Mouse (Mus musculus) G1E (cell line): ENCODE measurements around the gene Fam155a. TPM values are rescaled to one million over a fixed set of nuclear protein-coding genes. Genes with fewer than 3 reads are reported as not detected.

Source experiments
- ATAC-seq: 2 replicates; pipeline ENCODE4 v1.8.0; 2016; ENCODE audit warnings: mild to moderate bottlenecking; ENCODE audit not compliant: insufficient number of reproducible peaks, poor library complexity, low FRiP score, severe bottlenecking; ENCODE audit errors: extremely low read depth
- DNase-seq: peaks from one replicate; pipeline ENCODE4 v3.0.0; 2012; ENCODE audit warnings: low spot score
- H3K27me3 ChIP-seq: 2 replicates; pipeline ENCODE4 v1.6.1; 2012; ENCODE audit warnings: mild to moderate bottlenecking, low read length, inconsistent platforms; ENCODE audit not compliant: insufficient read depth
- H3K36me3 ChIP-seq: replicated peaks from 2 replicates; pipeline ENCODE3; 2012; ENCODE audit warnings: mild to moderate bottlenecking, inconsistent platforms
- H3K4me1 ChIP-seq: 2 replicates; pipeline ENCODE4 v1.6.1; 2012; ENCODE audit warnings: low read depth, low read length, inconsistent platforms, mixed read lengths; ENCODE audit not compliant: insufficient read depth
- H3K4me3 ChIP-seq: 2 replicates; pipeline ENCODE4 v1.5.1; 2012; ENCODE audit warnings: low read depth, mild to moderate bottlenecking, inconsistent platforms, low read length, moderate library complexity, mixed read lengths
- H3K9me3 ChIP-seq: replicated peaks from 2 replicates; pipeline ENCODE4 v1.6.1; 2012; ENCODE audit warnings: inconsistent platforms
- CTCF ChIP-seq: IDR thresholded peaks from 2 replicates; pipeline ENCODE4 v1.5.1; 2012; ENCODE audit warnings: low read depth, low read length, inconsistent platforms, mixed read lengths
- GATA1 ChIP-seq: IDR thresholded peaks from 2 replicates; pipeline ENCODE4 v1.6.1; 2012; ENCODE audit warnings: borderline replicate concordance, low read length, inconsistent platforms, mixed read lengths
- GATA2 ChIP-seq: IDR thresholded peaks from 2 replicates; pipeline ENCODE4 v1.6.1; 2012; ENCODE audit warnings: low read depth, low read length, inconsistent platforms, borderline replicate concordance
- POLR2AphosphoS5 ChIP-seq: IDR thresholded peaks from 2 replicates; pipeline ENCODE4 v1.6.1; 2012; ENCODE audit warnings: low read depth, low read length, inconsistent platforms; ENCODE audit not compliant: insufficient replicate concordance
- TAL1 ChIP-seq: conservative IDR thresholded peaks from 2 replicates; pipeline ENCODE4 v1.6.1; 2012; ENCODE audit warnings: low read depth, low read length, inconsistent platforms, mixed read lengths
- polyA plus RNA-seq: library from polyadenylated mRNA; stranded (reverse); fragments of >175 nt; gene quantifications from 2 replicates; pipeline ENCODE4 v1.2.3, GENCODE M21; 2012
- total RNA-seq, 2 experiments: library from RNA; stranded (forward) in 1 of 2; stranded (reverse) in 1 of 2; fragments of 200-1000 nt in 1 of 2; fragments of >200 nt in 1 of 2; fragmentation: Nextera tagmentation in 1 of 2; gene quantifications; 2 replicates each; pipeline ENCODE4 v1.2.3; 2014 to 2017

Gene Fam155a
- total and polyA plus RNA-seq, 3 experiments: 0.27 TPM; not detected in 2

DNA sequence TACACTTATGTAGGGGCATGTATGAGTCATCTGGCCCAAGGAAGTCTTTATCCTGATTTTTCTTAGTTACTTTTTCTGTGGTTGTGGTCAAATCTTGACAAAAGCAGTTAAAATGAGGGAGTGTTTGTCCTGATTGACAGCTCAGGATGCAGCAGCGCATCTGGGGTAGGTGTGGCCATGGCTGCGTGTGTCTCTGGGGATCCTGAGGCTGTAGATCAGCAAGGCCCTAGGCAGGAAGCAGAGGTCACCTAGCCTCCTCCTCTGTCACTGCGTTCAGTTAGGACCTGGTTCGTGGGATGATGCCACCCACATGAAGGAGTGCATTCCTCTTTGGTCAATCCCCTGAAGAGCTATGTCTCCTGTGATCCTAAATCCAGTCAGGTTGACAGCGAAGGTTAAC lies 362.5 kb downstream of the Fam155a start:
- ATAC-seq: no peak

DNA sequence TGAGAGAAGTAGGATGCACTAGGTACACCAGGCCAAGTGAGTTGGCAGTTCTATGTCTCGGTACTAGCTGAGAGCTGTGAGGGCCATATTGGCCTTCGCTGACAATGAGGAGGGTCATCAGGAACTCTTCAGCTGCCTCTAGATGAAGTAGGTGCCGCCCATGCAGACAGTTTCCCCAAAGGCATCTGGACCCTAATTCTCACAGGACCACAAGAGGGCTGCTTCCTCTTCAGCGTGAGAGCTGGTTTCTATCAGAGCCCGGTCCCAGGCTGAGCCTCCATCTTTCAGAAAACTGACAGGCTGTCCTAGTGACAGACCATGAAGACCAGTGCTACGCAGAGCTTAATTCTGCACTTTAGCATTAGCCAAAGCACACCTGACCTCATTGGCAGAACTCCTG lies 364.8 kb downstream of the Fam155a start:
- H3K4me1 ChIP-seq: peaks cover 9% of the 10 kb centered on the region
- H3K9me3 ChIP-seq: no peaks in the 10 kb centered on the region
- no peak overlapping the region for H3K4me3 ChIP-seq
- TF ChIP-seq GATA2: no peak
- TF ChIP-seq GATA1: no peak
- ATAC-seq (no peak), DNase-seq (no peak)
- no peaks in the 10 kb centered on the region for H3K27me3 ChIP-seq
- no peaks in the 10 kb centered on the region for H3K36me3 ChIP-seq

More for the DNA sequence above, 362.5 kb downstream of the Fam155a start:
- no peak for TF ChIP-seq TAL1
- TF ChIP-seq CTCF: no peak
- no peak for TF ChIP-seq GATA2
- TF ChIP-seq GATA1: no peak
- TF ChIP-seq POLR2AphosphoS5: no peak
- no peaks in the 10 kb centered on the region for H3K36me3 ChIP-seq
- H3K27me3 ChIP-seq: no peaks in the 10 kb centered on the region
- H3K9me3 ChIP-seq: no peaks in the 10 kb centered on the region
- peaks cover 7% of the 10 kb centered on the region; the same call in 1 of the 2 replicates for H3K4me1 ChIP-seq
- no peak for DNase-seq
- H3K4me3 ChIP-seq: no peak overlapping the region

DNA sequence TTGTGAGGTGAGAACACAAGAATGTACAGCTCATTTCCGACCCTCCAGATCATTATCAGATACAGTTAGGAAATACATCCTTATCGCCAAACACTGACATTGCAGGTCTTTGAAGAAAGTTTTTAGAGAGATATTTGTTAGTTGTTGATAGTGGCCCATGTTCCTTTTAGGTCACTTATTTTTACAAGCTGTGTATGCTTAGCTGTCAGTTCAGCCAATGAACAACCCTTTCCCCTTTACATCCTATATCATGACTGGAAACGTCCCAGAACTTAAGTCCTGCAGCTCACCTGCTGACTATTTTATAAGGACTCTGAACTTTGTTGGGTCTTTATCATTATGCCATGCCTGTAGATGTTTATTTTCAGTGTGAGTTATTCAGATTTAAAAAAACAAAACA lies 366.3 kb downstream of the Fam155a start:
- peak; percentile 78; the same call in 1 of the 2 replicates for ATAC-seq
- Histone ChIP-seq H3K4me3 (no peak overlapping the region), H3K9me3 (no peaks in the 10 kb centered on the region), H3K4me1 (peaks cover 9% of the 10 kb centered on the region), H3K27me3 (no peaks in the 10 kb centered on the region), H3K36me3 (no peaks in the 10 kb centered on the region)
- TF ChIP-seq CTCF: no peak
- TF ChIP-seq TAL1: no peak
- no peak for TF ChIP-seq POLR2AphosphoS5
- TF ChIP-seq GATA1: no peak
- no peak for TF ChIP-seq GATA2
- DNase-seq: no peak

DNA sequence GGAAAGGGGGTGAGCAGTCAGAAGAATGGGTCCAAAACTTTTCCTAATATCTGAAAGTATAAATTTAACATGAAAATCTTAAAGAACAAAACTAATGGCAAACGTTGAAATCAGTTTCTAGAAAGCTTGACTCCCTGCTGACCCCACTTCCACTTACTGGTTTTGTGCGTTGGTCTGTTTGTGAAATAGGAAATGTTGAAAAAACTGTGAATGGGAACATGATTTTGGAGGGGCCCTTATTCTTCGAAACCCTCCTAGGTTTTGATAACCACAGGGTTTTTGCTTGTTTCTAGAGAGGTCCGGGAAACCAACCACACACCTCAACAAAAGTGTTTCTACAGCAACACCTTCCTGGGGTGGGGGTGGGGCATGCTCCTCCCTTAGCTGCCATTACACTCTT lies 368.6 kb downstream of the Fam155a start:
- TF ChIP-seq TAL1 (no peak), GATA1 (no peak), POLR2AphosphoS5 (no peak), CTCF (no peak), GATA2 (no peak)
- DNase-seq (no peak), ATAC-seq (no peak)
- Histone ChIP-seq H3K4me1 (peaks cover 9% of the 10 kb centered on the region), H3K9me3 (no peaks in the 10 kb centered on the region), H3K27me3 (no peaks in the 10 kb centered on the region), H3K36me3 (no peaks in the 10 kb centered on the region), H3K4me3 (no peak overlapping the region)

DNA sequence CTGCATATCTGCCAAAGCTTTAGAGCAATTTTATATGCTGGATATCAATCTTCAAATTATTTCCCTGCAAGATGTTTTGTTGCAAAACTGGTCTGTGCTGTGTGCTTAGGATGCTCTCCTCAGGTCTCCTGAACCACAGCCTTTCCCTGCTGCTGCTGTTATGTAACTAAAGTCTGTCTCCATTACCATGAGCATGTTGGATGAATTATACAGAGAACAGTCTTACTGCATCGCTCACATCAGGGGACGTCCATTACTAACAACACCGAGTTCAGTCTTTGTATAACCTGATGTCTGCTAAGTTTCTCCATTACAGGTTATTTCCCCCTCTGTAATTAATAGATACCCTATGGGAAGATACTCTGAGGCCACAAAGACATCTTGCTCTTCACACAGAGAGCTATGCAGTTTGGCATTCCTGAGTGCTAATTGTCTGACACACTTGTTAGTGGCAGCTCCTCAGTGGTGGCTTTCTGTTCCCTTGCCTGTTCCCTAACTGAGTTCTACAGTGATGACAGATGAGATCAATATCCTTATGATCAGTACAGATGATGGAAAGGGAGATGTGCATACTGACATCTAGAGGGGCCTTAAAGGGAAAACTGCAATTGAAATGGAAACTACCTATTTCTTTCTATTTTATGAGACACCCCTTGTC lies 372.2 kb downstream of the Fam155a start:
- Histone ChIP-seq H3K4me1 (peaks cover 2% of the 10 kb centered on the region), H3K27me3 (no peaks in the 10 kb centered on the region), H3K9me3 (no peaks in the 10 kb centered on the region), H3K4me3 (no peak overlapping the region), H3K36me3 (no peaks in the 10 kb centered on the region)
- TF ChIP-seq GATA1 (no peak), GATA2 (no peak), CTCF (no peak), TAL1 (no peak), POLR2AphosphoS5 (no peak)
- DNase-seq (no peak), ATAC-seq (no peak)

DNA sequence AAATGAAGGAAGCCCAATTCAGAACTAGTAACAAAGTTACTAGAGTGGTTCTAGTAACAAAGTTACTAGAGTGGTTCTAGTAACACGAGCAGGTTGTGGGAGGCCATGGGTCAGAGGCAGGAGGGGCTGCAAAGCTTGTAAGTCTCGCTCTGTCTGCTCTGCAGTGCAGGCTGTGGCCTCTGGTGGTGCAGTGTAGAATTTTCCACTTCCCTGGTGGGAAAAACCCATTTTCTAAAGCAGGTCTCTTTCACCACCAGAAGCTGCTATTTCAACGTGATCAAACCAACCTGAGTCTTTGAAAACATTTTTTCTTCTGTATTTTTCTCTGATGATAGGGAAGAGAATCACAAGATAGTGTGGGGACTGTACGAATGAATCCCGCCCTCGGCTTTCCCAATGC lies 372.9 kb downstream of the Fam155a start:
- TF ChIP-seq CTCF (no peak), POLR2AphosphoS5 (no peak), TAL1 (no peak), GATA1 (no peak), GATA2 (no peak)
- Histone ChIP-seq H3K36me3 (no peaks in the 10 kb centered on the region), H3K9me3 (no peaks in the 10 kb centered on the region), H3K27me3 (no peaks in the 10 kb centered on the region), H3K4me3 (no peak overlapping the region), H3K4me1 (peaks cover 2% of the 10 kb centered on the region)
- no peak for DNase-seq
- no peak for ATAC-seq

DNA sequence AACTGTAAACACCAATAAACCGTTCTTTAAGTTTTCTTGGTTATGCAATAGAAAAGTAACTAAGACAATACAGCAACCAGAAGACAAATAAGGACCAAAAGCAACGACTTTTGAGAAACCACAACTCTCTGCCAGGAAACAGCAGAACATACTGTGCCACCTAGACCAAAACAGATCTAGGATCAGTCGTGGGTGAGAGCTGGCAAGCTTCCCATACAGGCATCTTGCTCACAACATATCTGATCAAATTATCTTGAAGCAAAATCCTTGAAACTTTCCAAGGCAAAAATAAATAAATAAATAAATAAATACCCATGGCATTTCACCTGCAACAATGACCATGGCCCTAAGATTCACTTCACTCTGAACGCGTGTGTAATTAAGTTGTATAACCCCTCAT lies 376.3 kb downstream of the Fam155a start:
- Histone ChIP-seq H3K4me3 (no peak overlapping the region), H3K4me1 (no peaks in the 10 kb centered on the region), H3K27me3 (no peaks in the 10 kb centered on the region), H3K36me3 (no peaks in the 10 kb centered on the region), H3K9me3 (no peaks in the 10 kb centered on the region)
- TF ChIP-seq POLR2AphosphoS5 (no peak), GATA2 (no peak), CTCF (no peak), TAL1 (no peak), GATA1 (no peak)
- DNase-seq (no peak), ATAC-seq (no peak)
